Mouse (Mus musculus) sigmoid colon, adult 10 weeks (tissue): ENCODE data around the gene E2f8. TPM values are rescaled to one million over a fixed set of nuclear protein-coding genes. Genes with fewer than 3 reads are reported as not detected.

Source experiments
- polyA plus RNA-seq: library from polyadenylated mRNA; stranded (reverse); fragments of 350-450 nt; fragmentation: Illumina TruSeq; extraction: RNeasy Lipid Tissue Mini Kit (QIAGEN cat#74804); gene quantifications from one replicate; pipeline ENCODE4 v1.2.3, GENCODE M21; 2014; ENCODE audit warnings: low read depth, low replicate concordance

The E2f8 gene
- polyA plus RNA-seq = 5.8 TPM

DNA sequence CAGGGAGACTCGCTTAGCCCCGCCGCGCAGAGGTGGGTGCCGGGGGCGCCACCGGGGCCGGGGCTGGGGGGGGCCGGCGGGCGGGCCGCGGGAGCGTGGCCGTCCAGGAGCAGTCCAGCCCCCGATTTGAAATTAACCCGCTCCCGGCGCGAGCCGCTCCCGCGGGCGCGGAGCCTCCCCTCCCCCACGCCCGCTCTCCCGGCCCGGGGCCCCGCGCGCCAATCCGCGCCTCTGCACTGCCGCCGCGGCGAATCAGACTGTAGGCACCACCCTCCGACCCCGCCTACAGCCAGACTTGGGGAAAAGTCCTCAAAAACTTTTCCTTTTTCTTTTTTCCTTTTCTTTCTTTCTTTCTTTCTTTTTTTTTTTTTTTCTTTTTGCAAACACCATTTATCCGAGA, at the start of gene E2f8:
TSS of gene E2f8 (minus strand) at position 111 of the 400 bp plus-strand sequence.

DNA sequence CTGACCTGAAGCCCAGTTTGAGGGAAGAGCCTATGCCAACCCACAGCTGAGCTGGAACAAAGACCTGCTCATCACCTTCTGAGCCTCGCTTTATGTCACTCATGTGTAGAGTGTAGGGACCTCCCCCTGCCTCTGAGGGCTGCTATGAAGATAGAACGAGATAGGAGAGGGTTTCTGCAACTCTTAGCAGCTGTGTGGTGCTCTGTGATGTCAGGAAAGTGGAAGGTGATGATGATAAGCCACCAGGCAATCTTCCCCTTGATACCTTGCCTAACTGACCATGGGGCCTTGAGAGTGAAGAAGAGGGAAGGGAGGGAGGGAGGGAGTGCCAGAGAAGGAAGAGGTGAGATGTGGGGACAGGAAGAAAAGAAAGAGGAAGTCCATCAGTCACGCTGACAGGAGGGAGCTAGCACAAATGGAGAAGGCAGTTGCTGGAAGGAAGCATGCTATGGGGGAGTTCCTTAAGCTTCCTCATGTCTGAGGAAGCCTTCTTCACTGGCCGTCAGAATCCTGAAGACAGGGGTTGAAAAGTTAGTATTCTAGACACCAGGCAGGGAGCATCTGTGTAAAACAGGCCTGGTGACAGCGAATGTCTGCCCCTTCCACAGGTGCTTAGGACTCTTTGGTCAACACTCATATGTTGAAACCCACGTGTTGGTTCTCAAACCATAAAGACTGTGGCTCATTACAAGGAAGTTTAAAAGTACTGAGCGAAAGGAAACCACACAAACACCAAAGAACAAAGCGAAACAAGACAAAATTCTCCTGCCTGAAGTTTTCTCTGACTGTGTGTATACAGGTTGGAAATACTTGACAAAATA, 27.3 kb upstream of the E2f8 start, which contains the start of gene Nav2:
TSS of gene Nav2 (plus strand) at position 196 of the 821 bp plus-strand sequence.

DNA sequence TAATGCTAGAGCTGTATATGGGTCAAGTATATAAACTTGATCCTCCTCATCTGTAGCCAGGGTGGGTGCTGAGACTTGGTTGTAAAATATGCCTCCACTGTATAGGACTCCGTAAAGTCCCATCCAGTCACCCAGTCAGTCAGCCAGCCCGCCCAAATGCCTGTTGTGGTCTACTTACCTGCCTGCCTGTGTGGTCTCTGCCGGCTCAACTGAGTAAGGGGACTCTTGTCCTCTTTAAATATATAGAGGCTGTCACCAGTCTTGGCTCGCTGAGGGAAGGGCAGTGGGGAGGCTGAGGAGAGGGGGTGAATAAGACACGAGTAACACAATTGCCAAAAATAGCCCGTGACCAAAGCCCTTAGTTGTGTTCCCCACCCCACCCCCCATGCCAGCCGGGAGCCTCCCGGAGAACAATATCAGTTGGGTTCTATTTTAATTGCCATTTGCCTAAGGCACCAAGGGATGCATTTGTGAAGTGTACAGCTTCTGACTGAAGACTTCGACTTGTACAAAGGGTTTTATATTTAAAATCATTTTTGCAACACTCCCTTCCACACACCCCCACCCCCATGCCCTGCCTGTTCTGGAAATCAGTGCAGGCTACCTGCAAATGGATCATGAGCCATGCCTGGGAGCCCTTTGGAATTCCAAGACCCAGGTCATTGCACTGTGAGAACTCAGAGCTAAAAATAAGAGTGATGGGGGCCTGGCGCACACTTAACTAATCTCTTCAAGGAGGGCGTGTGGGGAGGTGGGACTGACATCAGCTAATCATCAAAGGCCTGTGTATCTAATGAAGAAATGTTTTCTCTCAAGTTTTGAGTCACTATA, 33.4 kb downstream of the E2f8 start, which contains the start of gene Csrp3:
TSS of gene Csrp3 (minus strand) at position 214 of the 831 bp plus-strand sequence.

Other genes with a start within 250 kb of the E2f8 start
- not detected for gene Mrgprb3, start 237.8 kb downstream of the E2f8 start, polyA plus RNA-seq
- 224 TPM for gene Zdhhc13, start 92.6 kb downstream of the E2f8 start, polyA plus RNA-seq
- not detected for gene Csrp3, start 33.6 kb downstream of the E2f8 start, polyA plus RNA-seq
- 4.0 TPM for gene Nav2, start 27.1 kb upstream of the E2f8 start, polyA plus RNA-seq